Mouse (Mus musculus) heart, adult 8-10 months (tissue): Measurements from ENCODE around the gene Rgs9bp. TPM values are rescaled to one million over a fixed set of nuclear protein-coding genes. Genes with fewer than 3 reads are reported as not detected.

Experiments
- DNase-seq: peaks from one replicate; pipeline ENCODE4 v3.0.0; 2022; ENCODE audit warnings: low spot score
- total RNA-seq, 4 experiments: library from RNA; stranded (reverse); gene quantifications; 2 replicates each; pipeline ENCODE4 v1.2.4; 2022

The Rgs9bp gene
- total RNA-seq, result not detected

DNA sequence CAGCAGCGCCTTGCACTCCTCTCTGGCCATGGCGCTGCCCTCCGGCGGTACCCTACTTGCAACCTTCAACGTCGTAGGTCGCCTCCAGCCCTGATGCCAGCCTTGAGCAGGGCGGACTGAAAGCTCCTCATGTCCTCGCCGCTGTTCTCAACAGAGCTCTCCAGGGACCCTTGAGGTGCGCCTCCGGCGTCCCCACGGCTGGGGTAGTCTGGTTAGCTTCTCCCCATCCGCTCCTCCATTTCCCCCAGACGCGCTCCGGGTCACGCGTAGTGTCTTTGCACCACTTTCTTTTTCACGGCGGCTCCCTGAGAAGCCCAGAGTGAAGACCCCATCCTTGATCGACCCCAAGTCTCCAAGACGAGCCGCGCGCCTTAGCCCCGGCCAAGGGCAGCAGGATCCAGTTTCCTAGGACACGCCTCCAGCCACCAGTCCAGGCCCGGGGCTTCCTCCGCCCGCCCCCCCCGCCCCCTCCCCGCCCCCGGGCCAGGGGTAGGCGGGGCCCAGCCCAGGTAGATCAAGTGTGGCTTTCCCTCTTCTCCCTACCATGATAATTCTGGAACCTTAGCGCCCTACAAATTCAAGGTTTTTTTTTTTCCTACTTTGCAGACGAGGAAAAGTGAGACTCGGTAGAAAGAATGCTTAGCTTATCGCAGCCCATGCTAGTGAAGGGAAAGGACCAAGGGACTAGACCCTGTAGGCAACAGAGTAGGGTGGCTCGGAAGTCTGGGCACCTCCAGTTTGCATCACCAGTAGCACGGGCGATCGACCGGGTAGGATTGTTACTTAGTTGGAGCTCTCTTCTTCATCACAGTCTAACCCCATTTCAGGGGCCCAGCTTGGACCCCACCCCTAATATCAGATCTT is at the start of gene Rgs9bp:
Rgs9bp (minus strand) TSS at position 392 of the 864 bp plus-strand sequence.
- DNase-seq, result peak; percentile 7

DNA sequence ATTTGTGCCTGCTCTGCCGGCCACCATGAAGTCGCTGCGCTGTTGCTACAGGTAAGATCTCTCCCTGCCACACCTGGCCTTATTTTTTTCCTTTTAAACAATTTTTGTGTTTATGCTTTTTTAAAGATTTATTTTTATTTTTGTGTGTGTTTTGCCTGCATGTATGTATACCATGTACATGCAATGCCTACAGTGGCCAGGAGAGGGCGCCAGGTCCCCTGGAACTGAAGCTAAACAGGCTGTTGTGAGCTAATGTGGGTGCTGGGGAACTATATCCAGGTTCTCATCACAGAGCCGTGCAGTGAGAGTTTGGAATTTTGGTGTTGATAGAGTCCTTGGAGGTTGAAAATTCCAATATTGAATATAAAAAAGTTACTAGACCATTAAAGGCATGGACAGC is 43.1 kb upstream of the Rgs9bp start:
- no peak for DNase-seq

GRCm38 (mm10) chr7:35627371-35627770 is 42.0 kb upstream of the Rgs9bp start:
- no peak for DNase-seq

- no peak for DNase-seq
Measured at GRCm38 (mm10) chr7:35626038-35626437, 40.7 kb upstream of the Rgs9bp start.

DNA sequence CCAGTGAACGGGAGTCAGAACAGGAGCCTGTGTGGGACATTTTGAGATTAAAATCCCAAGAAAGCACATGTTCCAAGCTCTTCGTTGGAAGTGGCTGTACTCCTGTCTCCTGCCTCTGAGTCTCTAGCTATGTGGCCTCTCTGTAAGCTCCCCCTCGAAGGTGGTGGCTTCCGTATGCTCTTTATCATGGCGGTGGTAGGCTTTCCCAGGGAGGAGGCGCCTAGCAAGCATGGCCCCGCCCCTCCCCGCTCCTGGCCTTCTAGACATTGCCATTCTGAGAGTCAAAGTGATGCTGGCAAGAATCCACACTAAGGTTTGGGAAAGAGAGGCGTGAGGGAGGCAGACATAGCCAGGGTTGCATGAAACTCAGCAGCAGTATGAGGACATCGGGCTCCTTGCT is 37.2 kb upstream of the Rgs9bp start:
- no peak for DNase-seq

DNA sequence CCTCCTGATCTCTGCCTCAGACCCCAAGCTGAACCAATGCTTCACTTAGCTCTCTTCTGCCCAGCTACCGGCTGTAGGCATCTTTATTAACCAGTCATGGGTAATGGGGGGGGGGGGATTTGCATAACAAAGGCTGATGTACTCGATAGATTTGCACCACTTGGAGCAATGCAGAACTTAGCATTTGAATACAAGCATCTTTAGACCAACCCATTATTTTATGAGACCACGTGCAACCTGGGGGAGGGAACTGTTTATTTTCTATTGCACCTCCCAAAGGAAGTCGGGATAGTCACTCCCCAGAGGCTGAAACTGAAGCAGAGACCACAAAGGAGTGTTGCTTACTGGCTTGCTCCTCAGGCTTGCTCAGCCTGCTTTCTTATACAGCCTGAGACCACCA is 32.1 kb upstream of the Rgs9bp start:
- no peak for DNase-seq

- DNase-seq, result no peak
Measured at GRCm38 (mm10) chr7:35609245-35609644, 23.9 kb upstream of the Rgs9bp start.

DNA sequence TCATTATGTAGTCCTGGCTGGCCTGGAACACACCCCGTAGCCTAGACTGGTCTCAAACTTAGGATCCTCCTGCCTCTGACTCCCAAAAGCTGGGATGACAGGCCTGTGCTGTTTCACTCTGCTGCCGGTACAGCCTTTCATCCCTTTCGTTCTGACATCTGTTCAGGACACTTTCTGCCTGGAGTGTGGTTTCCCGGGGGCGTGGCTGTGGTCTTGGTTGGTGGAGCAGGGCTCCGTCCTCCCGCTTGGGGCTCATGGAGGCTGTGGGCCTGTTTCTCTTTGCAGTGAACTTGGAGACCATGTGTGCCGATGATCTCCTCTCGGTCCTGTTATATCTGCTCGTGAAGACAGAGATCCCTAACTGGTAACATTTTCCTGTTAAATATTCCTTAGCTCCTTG is 21.4 kb upstream of the Rgs9bp start:
- no peak for DNase-seq

GRCm38 (mm10) chr7:35602766-35603165 is 17.4 kb upstream of the Rgs9bp start:
- no peak for DNase-seq

DNA sequence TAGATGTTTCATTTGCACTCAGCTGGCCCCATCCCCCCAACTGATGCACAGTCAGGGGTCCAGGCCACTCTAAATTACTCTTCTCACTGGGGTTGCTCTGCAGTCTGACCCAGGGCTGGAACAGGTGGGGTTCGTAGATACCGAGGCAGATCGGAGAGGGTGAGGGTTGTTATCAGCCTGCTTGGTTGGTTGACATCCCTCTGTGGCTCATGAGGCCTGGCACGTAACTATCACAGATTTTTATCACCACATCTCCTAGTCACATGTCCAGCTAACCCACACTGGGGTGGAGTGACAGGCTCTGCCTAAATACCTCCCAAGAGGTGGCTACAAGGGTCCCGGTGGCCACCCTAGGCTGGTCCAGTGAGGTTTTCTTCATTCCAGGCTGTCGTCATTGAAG is 15.7 kb upstream of the Rgs9bp start:
- no peak for DNase-seq

DNA sequence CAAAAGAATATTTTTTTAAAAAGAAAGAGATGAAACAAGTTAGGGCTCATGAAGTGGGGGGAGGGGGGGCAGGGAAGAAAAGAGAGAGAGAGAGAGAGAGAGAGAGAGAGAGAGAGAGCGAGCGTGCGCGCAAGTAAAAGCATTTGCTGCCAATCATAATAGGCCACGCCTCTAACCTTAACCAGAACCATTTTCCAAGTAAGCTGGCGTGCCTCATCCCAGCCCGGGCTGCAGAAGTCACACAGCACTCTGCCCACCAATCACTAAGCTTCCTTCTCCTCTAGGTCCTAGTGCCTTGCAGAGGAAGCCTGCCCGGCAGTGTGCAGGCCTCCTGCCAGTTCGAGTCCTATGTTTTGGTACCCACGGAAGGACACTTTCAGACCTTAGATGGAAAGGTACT is 14.6 kb upstream of the Rgs9bp start:
- DNase-seq, result no peak

GRCm38 (mm10) chr7:35599492-35599891 is 14.1 kb upstream of the Rgs9bp start:
- DNase-seq, result no peak

- no peak for DNase-seq
Measured at GRCm38 (mm10) chr7:35594311-35594710, 8.9 kb upstream of the Rgs9bp start.

- peak; percentile 38 for DNase-seq
Measured at GRCm38 (mm10) chr7:35590731-35591191, 5.4 kb upstream of the Rgs9bp start.

DNA sequence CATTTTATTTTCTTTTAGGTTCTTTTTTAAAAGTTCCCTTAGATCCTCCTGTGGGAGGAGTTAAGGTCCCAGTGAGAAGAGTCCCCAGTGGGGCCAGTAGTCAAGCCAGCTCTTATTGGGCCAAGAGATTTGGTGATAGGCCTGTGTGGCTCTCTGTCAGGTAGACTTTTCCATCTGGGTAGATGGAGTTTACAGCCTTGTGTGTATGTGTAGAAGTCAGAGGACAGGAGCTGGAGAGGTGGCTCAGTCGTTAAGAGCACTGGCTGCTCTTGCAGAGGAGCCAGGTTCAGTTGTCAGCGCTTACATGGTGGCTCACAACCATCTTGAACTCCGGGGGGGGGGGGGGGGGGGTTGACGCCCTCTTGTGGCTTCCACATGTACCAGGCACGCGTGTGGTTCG is 4.1 kb upstream of the Rgs9bp start:
- DNase-seq, result no peak

GRCm38 (mm10) chr7:35588680-35589428 is 3.5 kb upstream of the Rgs9bp start:
- DNase-seq, result no peak

DNA sequence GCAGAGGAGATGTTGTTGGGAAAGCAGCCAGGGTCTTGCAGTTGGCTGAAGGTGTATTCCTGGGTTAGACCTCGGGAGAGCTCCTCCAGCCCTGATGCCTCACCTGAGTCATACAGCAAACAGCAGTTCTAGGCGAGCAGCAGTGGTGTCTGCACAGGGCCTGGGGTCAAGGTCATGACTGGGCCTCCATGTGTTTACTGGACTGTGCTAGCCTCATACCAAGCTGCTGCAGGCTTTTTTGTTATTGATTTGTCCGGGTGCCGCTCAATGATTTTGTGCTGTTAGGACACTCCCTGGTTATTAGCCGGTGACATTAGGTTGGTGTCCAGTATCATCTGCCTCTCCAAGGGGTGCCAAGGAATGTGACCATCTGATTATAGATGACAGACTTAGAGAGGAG is 2.3 kb upstream of the Rgs9bp start:
- DNase-seq, result no peak

DNA sequence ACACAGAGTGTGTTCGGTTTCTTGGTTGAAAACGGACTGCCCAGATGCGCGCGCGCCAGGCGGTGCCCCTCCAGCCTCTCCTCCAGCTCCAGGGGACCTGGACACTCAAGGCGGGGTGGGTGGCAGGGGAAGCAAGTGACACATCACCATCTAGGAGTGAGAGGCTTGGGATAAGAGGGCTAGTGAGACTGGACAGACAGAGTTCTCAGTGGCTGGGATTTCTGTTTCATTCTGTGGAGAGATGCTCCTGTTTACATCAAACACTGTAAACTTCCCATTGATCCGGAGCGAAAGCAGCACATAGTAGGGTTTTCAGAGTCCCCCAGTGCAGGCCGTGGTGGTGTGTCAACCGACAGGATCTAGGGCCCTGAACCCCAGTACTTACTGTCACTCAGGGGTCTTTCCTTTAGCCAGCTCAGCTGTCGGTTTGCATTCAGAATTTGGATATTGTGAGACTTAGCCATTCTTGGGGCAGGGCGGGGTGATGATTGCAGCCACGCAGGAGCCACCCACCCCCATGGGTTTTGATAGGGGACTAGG is 1.6 kb upstream of the Rgs9bp start:
- no peak for DNase-seq

DNA sequence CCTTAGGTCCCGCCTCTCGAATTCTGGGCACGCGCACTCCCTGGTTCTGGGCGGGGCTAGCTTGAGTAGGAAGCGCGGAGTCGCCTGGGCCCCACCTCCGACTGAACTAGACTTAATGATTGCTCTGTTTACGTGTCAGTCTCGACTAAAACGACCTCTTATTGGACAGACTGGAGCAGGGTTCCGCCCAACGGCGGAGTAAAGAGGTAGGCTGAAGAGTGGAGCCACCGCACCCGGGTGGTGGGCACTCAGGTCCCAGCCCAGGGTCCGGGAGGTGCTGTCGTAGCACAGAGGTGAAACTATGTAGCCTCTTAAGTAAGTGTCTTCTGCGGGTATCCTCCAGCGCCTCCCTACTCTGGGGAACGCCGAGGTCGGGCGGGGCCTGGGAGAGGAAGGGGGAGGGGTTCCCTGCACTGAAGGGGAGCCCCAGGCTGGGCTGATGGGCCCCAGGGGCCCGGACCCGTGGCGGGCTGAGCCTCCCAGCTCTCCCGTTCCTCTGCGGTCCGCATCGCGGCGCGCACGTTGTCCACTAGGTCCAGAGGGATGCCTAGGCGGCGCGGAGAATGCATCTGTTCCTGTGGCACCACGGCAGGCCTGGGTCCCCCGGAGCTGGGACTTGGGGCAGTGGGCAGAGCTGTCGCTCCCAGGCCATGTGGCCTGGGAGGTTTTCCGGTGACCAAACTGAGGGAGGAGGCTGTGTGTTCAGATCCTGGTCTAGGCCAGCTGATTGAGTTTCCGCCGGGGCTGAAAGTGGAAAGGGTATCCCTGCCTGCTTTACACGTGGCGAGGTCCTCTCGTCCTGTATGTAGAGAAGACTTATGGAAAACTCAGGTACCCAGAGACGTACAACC is 898 bp upstream of the Rgs9bp start, which contains the start of gene Ankrd27:
Ankrd27 (plus strand) TSS at position 190 of the 851 bp plus-strand sequence.
- DNase-seq, result peak; percentile 99

DNA sequence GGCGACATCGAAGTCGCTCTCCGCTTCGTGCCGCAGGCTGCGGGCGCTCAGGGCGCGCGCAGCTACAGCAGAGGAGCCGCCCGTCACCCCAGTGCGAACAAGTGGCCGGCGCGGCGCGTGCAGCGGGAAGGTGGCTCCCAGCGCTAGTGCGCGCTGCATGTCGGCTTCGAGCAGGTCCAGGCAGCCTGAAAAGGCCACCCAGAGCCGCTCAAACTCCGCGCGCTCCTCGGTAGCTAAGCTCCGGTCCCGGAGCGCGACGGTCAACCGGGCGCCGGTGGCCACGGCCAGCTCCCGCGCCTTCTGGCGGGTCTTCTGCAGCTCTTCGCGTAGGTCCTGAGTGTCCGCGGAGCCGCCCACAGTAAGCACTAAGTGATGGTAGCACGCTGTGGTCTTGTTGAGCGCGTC is 594 bp downstream of the Rgs9bp start:
- no peak for DNase-seq

DNA sequence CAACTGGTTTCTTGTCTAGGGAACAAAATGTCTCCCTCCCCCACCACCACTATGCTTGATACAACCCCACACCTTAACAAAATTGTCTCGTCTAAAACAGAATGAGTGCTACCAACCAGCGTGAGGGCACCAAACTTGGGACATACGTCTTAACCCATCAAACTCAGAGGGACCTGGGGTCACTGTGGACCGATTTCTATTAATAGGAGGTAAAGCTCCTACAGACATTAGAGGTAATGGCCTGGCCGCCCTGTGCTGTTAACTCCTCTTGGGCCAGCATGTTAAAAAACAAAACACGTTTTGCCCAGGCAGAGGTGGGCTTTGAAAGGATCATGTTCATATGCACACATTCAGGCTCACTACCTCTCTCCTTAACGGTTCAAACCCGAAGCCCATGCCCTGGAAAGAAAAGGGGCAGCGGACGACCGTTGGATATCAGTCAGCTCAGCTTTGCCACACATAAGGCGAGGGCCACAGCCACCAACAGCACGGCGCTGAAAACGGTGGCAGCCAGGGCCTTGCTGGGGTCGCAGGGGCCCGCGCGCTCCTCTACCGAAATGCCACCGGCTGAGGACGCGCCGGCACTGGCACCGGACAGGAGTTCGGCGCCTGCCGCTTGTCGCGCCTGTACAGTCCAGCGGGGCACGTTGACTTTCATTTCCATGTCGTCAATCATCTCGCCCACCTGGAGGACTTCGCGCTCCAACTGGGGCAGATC is 1.2 kb downstream of the Rgs9bp start:
- no peak for DNase-seq
